Mouse (Mus musculus) testis, adult 10 weeks (tissue): ENCODE measurements around the gene Slc15a2. TPM values are rescaled to one million over a fixed set of nuclear protein-coding genes. Genes with fewer than 3 reads are reported as not detected.

Source experiments
- polyA plus RNA-seq: library from polyadenylated mRNA; stranded (reverse); fragments of 350-450 nt; fragmentation: Illumina TruSeq; extraction: RNeasy Lipid Tissue Mini Kit (QIAGEN cat#74804); gene quantifications from one replicate; pipeline ENCODE4 v1.2.3, GENCODE M21; 2014; ENCODE audit warnings: low read depth, low replicate concordance

Slc15a2 gene
- polyA plus RNA-seq = 1.7 TPM

GRCm38 (mm10) chr16:36784594-36785313 lies at the start of gene Slc15a2:
Gene Slc15a2, minus strand, starts transcription at chr16:36784962.

GRCm38 (mm10) chr16:36828054-36828786 lies 43.5 kb upstream of the Slc15a2 start, which contains the start of gene Iqcb1:
Gene Iqcb1, plus strand, starts transcription at chr16:36828385.

Other genes starting within 250 kb of the Slc15a2 start
- gene Casr, start 222.8 kb downstream of the Slc15a2 start, polyA plus RNA-seq = 0.48 TPM
- 2.0 TPM for gene Cd86, start 118.9 kb downstream of the Slc15a2 start, polyA plus RNA-seq
- gene Ildr1, start 91.0 kb downstream of the Slc15a2 start, polyA plus RNA-seq = not detected
- 180 TPM for gene Iqcb1, start 43.4 kb upstream of the Slc15a2 start, polyA plus RNA-seq
- 11.9 TPM for gene Eaf2, start 90.0 kb upstream of the Slc15a2 start, polyA plus RNA-seq
- gene Golgb1, start 90.2 kb upstream of the Slc15a2 start, polyA plus RNA-seq = 34.8 TPM
- 0.45 TPM for gene Hcls1, start 150.0 kb upstream of the Slc15a2 start, polyA plus RNA-seq
- 0.32 TPM for gene Fbxo40, start 205.5 kb upstream of the Slc15a2 start, polyA plus RNA-seq
- gene Polq, start 226.8 kb upstream of the Slc15a2 start, polyA plus RNA-seq = 17.0 TPM